Mouse (Mus musculus): Measurements from ENCODE around the gene Cers6.

Gene Cers6

GRCm38 (mm10) chr2:69021516-69021915 lies 160.3 kb downstream of the Cers6 start:
- DNase-seq: no peak

- no peak for DNase-seq
These were observed 163.6 kb downstream of the Cers6 start for GRCm38 (mm10) chr2:69024856-69025255.

- no peak for DNase-seq
These were observed 171.3 kb downstream of the Cers6 start for GRCm38 (mm10) chr2:69032562-69032961.

GRCm38 (mm10) chr2:69035457-69035856 lies 174.2 kb downstream of the Cers6 start:
- no peak for DNase-seq

- DNase-seq: no peak
These were observed 176.1 kb downstream of the Cers6 start for GRCm38 (mm10) chr2:69037362-69037761.

- DNase-seq: no peak
These were observed 181.3 kb downstream of the Cers6 start for GRCm38 (mm10) chr2:69042327-69043106.

GRCm38 (mm10) chr2:69043431-69044118 lies 182.3 kb downstream of the Cers6 start:
- peak; percentile 65 for DNase-seq

- DNase-seq: no peak
These were observed 184.7 kb downstream of the Cers6 start for GRCm38 (mm10) chr2:69045926-69046325.

- DNase-seq: no peak
These were observed 186.1 kb downstream of the Cers6 start for GRCm38 (mm10) chr2:69047297-69047696.

GRCm38 (mm10) chr2:69047805-69048204 lies 186.6 kb downstream of the Cers6 start:
- no peak for DNase-seq

GRCm38 (mm10) chr2:69049179-69049578 lies 187.9 kb downstream of the Cers6 start:
- DNase-seq: no peak

GRCm38 (mm10) chr2:69050189-69050588 lies 188.9 kb downstream of the Cers6 start:
- no peak for DNase-seq

GRCm38 (mm10) chr2:69051596-69051995 lies 190.4 kb downstream of the Cers6 start:
- DNase-seq: no peak

GRCm38 (mm10) chr2:69053210-69053858 lies 192.1 kb downstream of the Cers6 start:
- peak; percentile 44 for DNase-seq

GRCm38 (mm10) chr2:69054279-69054678 lies 193.0 kb downstream of the Cers6 start:
- peak; percentile 85 for DNase-seq

GRCm38 (mm10) chr2:69055174-69055573 lies 193.9 kb downstream of the Cers6 start:
- DNase-seq: no peak

- DNase-seq: peak; percentile 46
These were observed 200.1 kb downstream of the Cers6 start for GRCm38 (mm10) chr2:69061313-69061712.

GRCm38 (mm10) chr2:69061910-69062689 lies 200.9 kb downstream of the Cers6 start:
- peak; percentile 75 for DNase-seq

GRCm38 (mm10) chr2:69064759-69065158 lies 203.5 kb downstream of the Cers6 start:
- DNase-seq: no peak

- no peak for DNase-seq
These were observed 210.4 kb downstream of the Cers6 start for GRCm38 (mm10) chr2:69071440-69072235.

GRCm38 (mm10) chr2:69077189-69077588 lies 215.9 kb downstream of the Cers6 start:
- DNase-seq: peak; percentile 16

- DNase-seq: no peak
These were observed 219.5 kb downstream of the Cers6 start for GRCm38 (mm10) chr2:69080760-69081159.

Data from kidney, adult 9 months (tissue).